Mouse (Mus musculus): Measurements from ENCODE around the gene Sh3d21. TPM values are rescaled to one million over a fixed set of nuclear protein-coding genes. Genes with fewer than 3 reads are reported as not detected.
"Not testable (repeated sequence)": the region's sequence is repeated elsewhere in the genome, so short reads cannot be mapped to it uniquely, and the experiment has no call there.

The Sh3d21 gene
- 1 to 10 TPM; 2.1 to 2.7 TPM for total RNA-seq (2021)

- intact Hi-C loops (cut with DNase I) = no loop called here
- DNase-seq = no peak
Measured at GRCm38 (mm10) chr4:126163067-126163659, at the start of gene Sh3d21. TSS of gene Sh3d21 (minus strand) at chr4:126163491.

GRCm38 (mm10) chr4:126207081-126207480 lies 43.8 kb upstream of the Sh3d21 start:
- intact Hi-C loops (cut with DNase I) = no loop called here
- no peak for DNase-seq

GRCm38 (mm10) chr4:126205386-126205785 lies 42.1 kb upstream of the Sh3d21 start:
- DNase-seq = no peak
- intact Hi-C loops (cut with DNase I) = no loop called here

GRCm38 (mm10) chr4:126204661-126205230 lies 41.5 kb upstream of the Sh3d21 start:
- peak in 1 of 2 experiments; percentile 14 for DNase-seq
- intact Hi-C loops (cut with DNase I) = no loop called here

DNA sequence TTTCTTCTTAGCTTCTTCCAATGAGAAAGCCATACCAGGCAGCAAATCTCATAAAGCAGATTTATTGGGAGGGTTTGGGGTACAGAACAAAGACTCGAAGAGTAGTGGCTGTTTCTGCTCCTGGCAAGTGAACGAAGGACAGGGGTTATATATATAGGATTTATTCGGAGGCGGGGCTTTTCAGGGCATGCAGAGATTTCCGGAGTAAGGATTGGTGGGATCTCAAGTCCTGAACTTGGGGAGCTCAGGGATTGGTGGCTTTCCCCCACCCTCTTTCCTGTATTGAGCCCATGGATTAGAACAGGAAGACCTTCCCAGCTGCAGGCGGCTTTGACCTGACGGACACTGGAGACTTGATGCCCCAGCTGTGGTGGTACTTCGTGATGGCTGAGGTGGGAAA lies 40.7 kb upstream of the Sh3d21 start:
- intact Hi-C loops (cut with DNase I) = no loop called here
- DNase-seq = no peak

DNA sequence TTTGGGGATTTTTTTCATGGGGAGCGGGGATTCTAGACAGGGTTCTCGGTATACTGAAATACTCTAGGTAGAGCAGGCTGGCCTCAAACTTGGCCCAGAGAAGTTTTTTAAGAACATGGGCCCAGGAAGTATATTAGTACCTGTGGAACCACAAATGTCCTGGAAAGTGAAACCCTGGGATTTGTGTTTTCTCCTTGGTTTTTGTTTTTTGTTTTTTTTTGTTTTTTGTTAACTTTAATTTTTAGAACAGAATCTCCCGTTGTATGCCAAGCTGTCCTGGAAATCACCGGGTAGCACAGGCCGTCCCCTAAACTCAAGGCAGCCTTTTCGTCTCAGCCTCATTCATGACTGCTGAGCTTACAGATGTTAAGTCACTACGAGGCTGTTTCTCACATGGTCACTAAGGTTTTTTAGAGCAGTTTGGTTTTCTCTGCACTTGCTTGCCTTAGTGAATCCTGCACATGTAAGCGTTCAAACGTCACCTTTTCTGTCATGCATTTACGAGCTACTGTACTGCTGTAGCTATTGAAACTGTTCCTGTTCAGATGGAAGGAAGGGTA lies 40.1 kb upstream of the Sh3d21 start:
- DNase-seq = peak in 1 of 2 experiments; percentile 20
- intact Hi-C loops (cut with DNase I) = no loop called here

DNA sequence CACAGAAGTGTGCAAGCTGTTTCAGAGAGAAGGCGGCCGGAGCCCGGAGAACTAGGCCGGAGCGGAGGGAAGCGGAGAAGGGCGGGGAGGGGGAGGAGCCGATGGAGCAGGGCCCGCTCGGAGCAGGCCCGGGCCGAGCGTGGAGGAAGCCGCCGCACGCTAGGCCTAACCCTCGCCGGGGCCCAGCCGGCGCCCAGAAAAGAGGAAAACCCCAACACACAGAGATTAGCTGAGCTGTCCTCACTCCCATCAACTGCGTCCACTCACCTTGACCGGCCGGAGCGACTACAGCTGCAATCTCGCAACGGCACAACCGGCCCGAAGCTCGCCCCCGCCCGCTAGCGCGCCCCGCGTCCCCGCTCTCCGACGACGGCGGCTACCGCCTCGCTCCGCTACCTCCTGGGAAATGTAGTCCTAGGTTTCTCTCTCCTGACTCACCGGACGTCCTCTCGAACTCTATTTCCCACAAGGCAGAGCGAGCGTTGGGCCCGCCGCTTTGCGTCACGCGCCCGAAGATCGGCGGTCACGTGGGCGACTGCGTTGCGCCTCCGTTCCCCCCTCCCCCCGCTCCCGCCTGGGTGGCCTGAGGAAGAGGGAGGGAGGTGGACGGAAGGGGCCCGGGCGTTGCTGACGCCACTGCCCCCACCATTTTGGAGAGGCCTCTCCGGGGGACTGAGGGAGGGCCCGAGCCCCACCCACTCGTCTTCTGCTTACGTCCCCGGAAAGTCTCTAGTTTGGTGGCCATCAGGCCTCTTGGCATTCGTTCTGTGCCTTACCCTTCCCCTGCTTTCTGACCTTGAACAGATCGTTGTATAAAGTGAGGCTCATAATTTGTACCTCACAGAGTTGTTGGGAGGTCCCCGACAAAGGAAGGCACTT lies 39.3 kb upstream of the Sh3d21 start, which contains the start of gene Thrap3:
Thrap3 (minus strand) TSS at position 458 of the 879 bp plus-strand sequence.
- peak; percentile 99 to 100 for DNase-seq
- intact Hi-C loops (cut with DNase I) = no loop called here

DNA sequence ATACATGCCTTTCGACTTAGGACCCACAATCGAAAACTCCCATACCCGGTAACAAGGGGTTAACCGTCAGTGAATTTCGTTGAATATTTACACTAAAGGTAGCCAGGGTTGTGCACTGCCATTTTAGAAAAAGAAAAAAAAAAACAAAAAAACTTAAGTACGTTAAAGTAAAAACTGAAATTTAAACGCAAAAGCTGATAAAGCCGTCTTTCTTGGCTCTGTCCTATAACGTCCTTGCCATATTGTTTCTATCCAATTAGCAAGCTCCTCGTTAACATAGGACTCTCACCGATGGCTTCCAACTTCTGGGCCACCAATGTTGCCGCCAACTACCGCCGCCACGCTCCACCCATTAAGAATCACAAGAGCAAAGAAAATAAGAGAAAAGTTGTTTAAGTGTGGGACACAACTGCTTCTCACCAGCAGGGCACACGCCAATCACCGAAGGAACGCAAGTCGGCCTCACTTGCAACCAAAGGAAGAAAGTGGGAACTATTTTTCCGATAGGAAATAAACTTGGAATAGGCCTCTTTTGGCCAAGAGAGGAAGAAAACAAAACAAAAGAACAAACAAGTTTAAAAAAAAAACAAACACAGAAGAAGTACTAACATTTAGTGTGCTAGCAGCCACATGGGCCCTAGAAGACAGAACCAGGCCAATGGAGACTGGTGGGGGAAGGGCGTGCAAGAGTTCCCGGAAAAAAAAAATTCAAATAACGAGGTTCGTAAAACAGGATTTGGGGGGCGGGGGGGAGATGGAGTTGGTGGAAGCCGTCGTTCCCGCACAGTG lies 38.4 kb upstream of the Sh3d21 start:
- intact Hi-C loops (cut with DNase I) = loop anchor here (2.0 kb wide), 1 partner anchor 21 kb away; no protein-coding TSS in a partner anchor
- peak; percentile 60 to 75 for DNase-seq

GRCm38 (mm10) chr4:126200656-126201055 lies 37.4 kb upstream of the Sh3d21 start:
- intact Hi-C loops (cut with DNase I) = loop anchor here (2.0 kb wide), 1 partner anchor 20 kb away; no protein-coding TSS in a partner anchor
- DNase-seq = no peak

- intact Hi-C loops (cut with DNase I) = loop anchor here (2.0 kb wide), 1 partner anchor 19 kb away; no protein-coding TSS in a partner anchor
- no peak for DNase-seq
Measured at GRCm38 (mm10) chr4:126200036-126200435, 36.7 kb upstream of the Sh3d21 start.

- intact Hi-C loops (cut with DNase I) = no loop called here
- DNase-seq = peak; percentile 29 to 33
Measured at GRCm38 (mm10) chr4:126199556-126199955, 36.3 kb upstream of the Sh3d21 start.

- intact Hi-C loops (cut with DNase I) = no loop called here
- DNase-seq = peak; percentile 40 to 42
Measured at GRCm38 (mm10) chr4:126197485-126197884, 34.2 kb upstream of the Sh3d21 start.

DNA sequence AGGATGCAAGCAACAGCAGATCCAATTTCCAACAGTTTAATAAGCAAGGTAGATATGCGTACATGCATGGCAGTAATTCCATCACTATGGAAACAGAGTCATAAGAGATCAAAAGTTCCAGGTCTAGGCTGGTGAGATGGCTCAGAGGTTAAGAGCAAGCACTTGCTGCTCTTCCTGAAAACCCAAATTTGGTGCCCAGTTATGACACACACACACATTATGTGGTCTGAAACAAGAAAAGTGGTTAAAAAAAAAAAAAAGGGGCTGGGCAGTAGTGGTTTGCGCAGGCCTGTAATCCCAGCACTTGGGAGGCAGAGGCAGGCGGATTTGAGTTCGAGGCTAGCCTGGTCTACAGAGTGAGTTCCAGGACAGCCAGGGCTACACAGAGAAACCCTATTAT lies 31.6 kb upstream of the Sh3d21 start:
- intact Hi-C loops (cut with DNase I) = no loop called here
- no peak for DNase-seq

DNA sequence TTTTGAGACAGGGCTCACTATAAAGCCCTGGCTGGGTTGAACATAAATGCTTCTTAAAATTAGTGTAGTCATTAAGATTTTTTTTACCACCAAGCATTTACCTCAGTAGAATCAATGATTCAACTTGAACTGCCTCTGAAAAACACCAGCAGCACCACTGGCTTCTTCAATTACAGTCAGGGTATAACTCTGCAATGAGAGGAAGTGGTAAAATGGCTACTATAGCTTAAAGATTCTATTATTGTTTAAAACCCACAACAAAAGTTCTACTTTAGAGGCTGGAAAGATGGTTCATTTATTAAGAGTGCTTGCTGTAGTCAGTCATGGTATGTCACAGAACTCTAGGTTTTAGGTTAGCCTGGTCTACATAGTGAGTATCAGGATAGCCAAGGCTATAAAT lies 30.9 kb upstream of the Sh3d21 start:
- DNase-seq = no peak
- intact Hi-C loops (cut with DNase I) = no loop called here

- no peak for DNase-seq
- intact Hi-C loops (cut with DNase I) = no loop called here
Measured at GRCm38 (mm10) chr4:126190636-126191035, 27.3 kb upstream of the Sh3d21 start.

- intact Hi-C loops (cut with DNase I) = no loop called here
- no peak for DNase-seq
Measured at GRCm38 (mm10) chr4:126187096-126187495, 23.8 kb upstream of the Sh3d21 start.

GRCm38 (mm10) chr4:126183034-126183433 lies 19.7 kb upstream of the Sh3d21 start:
- DNase-seq = no peak
- intact Hi-C loops (cut with DNase I) = no loop called here

DNA sequence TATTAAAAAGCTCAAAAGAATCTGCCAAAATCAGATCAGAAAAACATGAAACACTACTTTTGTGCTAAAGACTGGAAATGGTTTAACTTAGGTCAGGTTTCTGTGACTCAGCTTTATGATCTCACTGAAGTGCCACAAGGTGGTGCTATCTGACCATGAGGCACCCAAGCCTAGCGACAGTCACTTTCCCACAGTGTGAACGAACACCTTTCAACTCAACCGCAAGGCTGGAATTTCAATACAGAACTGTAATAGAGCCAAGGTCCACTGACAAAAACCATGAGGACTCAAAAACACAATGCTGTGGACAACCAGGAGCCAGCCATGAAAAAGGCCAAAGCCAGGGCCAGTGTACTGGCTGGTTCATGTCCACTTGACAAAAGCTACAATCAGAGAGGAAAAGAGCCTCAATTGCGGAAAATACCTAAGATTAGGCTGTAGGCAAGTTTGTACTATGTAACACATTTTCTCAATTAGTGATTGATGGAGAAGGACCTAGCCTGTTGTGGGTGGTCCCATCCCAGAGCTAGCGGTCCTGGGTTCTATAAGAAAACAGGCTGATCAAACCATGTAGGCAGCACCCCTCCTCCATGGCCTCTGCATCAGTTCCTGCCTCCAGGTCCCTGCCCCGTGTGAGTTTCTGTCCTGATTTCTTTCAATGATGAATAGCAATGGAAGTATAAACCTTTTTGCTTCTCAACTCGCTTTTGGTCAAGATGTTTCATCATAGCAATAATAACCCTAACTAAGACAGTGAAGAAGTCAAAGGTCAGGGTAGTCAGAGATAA lies 18.1 kb upstream of the Sh3d21 start:
- peak; percentile 67 to 69 for DNase-seq
- intact Hi-C loops (cut with DNase I) = loop anchor here (1.0 to 2.0 kb wide), 4 partner anchors 19 to 129 kb away; no protein-coding TSS in a partner anchor

- intact Hi-C loops (cut with DNase I); DNase-seq: not testable (repeated sequence)
Measured at GRCm38 (mm10) chr4:126175980-126176379, 12.7 kb upstream of the Sh3d21 start.

All from heart, postnatal 10 days (tissue).